Mouse (Mus musculus) CD4-positive, CD25-positive, alpha-beta regulatory T cell, adult 4 months (primary cell): ENCODE results near the gene Alx3. TPM values are rescaled to one million over a fixed set of nuclear protein-coding genes. Genes with fewer than 3 reads are reported as not detected.

Experiments
- ATAC-seq: one replicate; pipeline ENCODE4 v1.8.0; 2017
- polyA plus RNA-seq, 2 experiments: library from polyadenylated mRNA; unstranded; fragments of 100-300 nt; shearing (Covaris generic); gene quantifications; one replicate each; pipeline ENCODE4 v1.2.1; 2017

Gene Alx3
- not detected for polyA plus RNA-seq

- ATAC-seq: no peak
Observed at GRCm38 (mm10) chr3:107594662-107595263, at the start of gene Alx3. TSS of gene Alx3 (plus strand) at chr3:107595031.

GRCm38 (mm10) chr3:107545278-107545677 is 49.6 kb upstream of the Alx3 start:
- no peak for ATAC-seq

- no peak for ATAC-seq
Observed at GRCm38 (mm10) chr3:107545716-107546412, 49.0 kb upstream of the Alx3 start.

- ATAC-seq: no peak
Observed at GRCm38 (mm10) chr3:107546956-107547355, 47.9 kb upstream of the Alx3 start.

GRCm38 (mm10) chr3:107550409-107551049 is 44.3 kb upstream of the Alx3 start:
- ATAC-seq: no peak

- ATAC-seq: no peak
Observed at GRCm38 (mm10) chr3:107554842-107555241, 40.0 kb upstream of the Alx3 start, which contains the start of gene Ubl4b. TSS of gene Ubl4b (minus strand) at chr3:107555073.

GRCm38 (mm10) chr3:107558740-107559139 is 36.1 kb upstream of the Alx3 start:
- no peak for ATAC-seq

GRCm38 (mm10) chr3:107559183-107559582 is 35.6 kb upstream of the Alx3 start:
- ATAC-seq: no peak

GRCm38 (mm10) chr3:107562104-107562503 is 32.7 kb upstream of the Alx3 start:
- no peak for ATAC-seq

- no peak for ATAC-seq
Observed at GRCm38 (mm10) chr3:107562591-107562990, 32.2 kb upstream of the Alx3 start.

GRCm38 (mm10) chr3:107563880-107564279 is 31.0 kb upstream of the Alx3 start:
- no peak for ATAC-seq

- ATAC-seq: no peak
Observed at GRCm38 (mm10) chr3:107565331-107565730, 29.5 kb upstream of the Alx3 start.

GRCm38 (mm10) chr3:107567766-107568165 is 27.1 kb upstream of the Alx3 start:
- ATAC-seq: no peak

- ATAC-seq: no peak
Observed at GRCm38 (mm10) chr3:107568721-107569120, 26.1 kb upstream of the Alx3 start.

GRCm38 (mm10) chr3:107571205-107571604 is 23.6 kb upstream of the Alx3 start:
- ATAC-seq: no peak

- ATAC-seq: no peak
Observed at GRCm38 (mm10) chr3:107576807-107577206, 18.0 kb upstream of the Alx3 start.

- no peak for ATAC-seq
Observed at GRCm38 (mm10) chr3:107577810-107578390, 16.9 kb upstream of the Alx3 start.

GRCm38 (mm10) chr3:107579466-107579865 is 15.4 kb upstream of the Alx3 start:
- ATAC-seq: no peak

- no peak for ATAC-seq
Observed at GRCm38 (mm10) chr3:107581103-107582010, 13.5 kb upstream of the Alx3 start.

- no peak for ATAC-seq
Observed at GRCm38 (mm10) chr3:107582130-107582874, 12.5 kb upstream of the Alx3 start.
